Mouse (Mus musculus) monocyte, adult 5-6 weeks (primary cell): Measurements from ENCODE around the gene Kctd14. TPM values are rescaled to one million over a fixed set of nuclear protein-coding genes. Genes with fewer than 3 reads are reported as not detected.
"Not testable (repeated sequence)": the region's sequence is repeated elsewhere in the genome, so short reads cannot be mapped to it uniquely, and the experiment has no call there.

Experiments
- ATAC-seq: fragments of 153-309, 156-312 bp; replicated peaks from 2 replicates; pipeline ENCODE4 v1.8.0; 2017; ENCODE audit warnings: mild to moderate bottlenecking; ENCODE audit not compliant: low TSS enrichment, insufficient number of reproducible peaks, severe bottlenecking, poor library complexity, low FRiP score
- total RNA-seq: library from RNA; stranded (forward); fragments of 200-1000, 200-491, 200-594 nt; gene quantifications from 3 replicates; pipeline ENCODE4 v1.2.3, GENCODE M21; 2017

The Kctd14 gene
- 0.48 to 0.97 TPM (median 0.85 TPM) in 3 replicates for total RNA-seq

DNA sequence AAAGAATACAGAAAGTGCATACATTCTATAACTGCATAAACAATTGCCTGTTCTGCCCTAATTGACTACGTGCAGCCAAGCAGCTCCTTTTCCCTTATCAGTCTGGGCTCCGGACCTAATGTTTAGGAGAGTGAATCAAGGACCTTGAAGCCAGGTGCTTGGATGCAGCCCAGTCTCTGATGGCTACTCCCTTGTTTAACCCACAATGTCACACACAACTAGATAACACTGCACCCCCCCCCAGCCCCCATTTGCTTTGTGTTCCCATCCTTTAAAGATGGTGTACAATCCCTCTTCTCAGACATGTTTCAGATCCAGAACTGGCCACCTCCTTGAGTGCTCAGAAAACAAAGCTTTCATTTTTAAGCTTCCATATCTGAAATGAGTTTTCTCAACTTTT, at the start of gene Kctd14:
Gene Kctd14, plus strand, starts transcription at position 301 of the 400 bp plus-strand sequence.
- ATAC-seq = not testable (repeated sequence)

DNA sequence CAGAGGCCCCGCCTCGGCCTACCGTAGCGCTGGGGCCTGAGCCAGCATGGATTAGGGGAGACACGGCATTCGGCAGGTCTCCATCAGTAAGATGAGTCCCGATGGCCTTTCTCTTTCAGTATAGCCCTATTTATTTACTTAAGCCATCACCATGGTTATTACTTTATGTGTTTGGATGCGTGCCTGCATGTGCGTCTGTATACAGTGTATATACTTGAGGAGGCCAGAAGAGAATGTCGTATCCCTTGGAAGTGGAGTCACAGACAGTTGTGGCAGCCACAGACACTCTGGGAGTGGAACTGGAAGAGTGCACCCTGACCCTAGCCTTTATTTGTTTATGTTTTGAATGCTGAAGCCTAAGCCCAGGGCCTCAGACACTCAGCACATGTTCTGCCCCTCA, 44.0 kb upstream of the Kctd14 start:
- ATAC-seq = no peak

GRCm38 (mm10) chr7:97411106-97411505, 40.0 kb upstream of the Kctd14 start:
- ATAC-seq = no peak

GRCm38 (mm10) chr7:97411575-97411974, 39.5 kb upstream of the Kctd14 start:
- no peak for ATAC-seq

DNA sequence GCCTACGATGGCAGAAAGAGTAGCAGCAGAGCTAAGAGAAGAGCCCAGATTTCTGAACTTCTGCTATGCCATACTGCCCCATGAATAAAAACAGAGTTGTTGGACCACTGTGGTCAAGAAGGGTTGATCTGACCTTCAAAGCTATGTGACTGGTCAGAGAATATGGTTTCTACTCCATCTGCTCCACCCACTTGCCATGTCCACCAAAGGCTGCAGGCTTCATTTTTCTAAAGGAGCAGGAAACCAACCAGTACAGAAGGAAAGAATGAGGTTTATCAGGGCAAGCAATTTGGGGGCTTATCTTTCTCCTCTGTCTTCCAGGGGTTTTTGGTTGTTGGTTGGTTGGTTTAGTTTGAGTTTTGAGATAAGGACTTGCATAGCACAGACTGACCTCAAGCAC, 37.1 kb upstream of the Kctd14 start:
- no peak for ATAC-seq

DNA sequence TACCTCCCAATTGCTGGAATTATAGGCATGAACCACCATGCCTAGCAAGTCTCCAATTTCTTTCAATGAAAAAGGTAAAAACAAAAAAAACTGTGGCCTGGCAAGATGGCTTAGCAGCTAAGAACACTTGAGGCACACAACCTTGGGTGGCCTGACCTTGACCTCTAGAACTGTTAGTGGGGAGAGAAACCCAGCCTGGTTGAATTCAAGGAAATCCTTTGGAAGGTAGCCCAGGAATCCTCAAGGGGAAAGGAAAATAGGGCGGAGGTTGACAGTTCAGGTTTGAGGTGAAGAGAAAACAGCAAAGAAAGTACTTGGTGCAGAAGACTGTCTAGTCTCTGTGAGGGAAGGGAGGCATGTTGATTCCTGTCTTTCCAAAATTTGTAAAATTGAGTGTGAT, 36.7 kb upstream of the Kctd14 start:
- ATAC-seq = no peak

DNA sequence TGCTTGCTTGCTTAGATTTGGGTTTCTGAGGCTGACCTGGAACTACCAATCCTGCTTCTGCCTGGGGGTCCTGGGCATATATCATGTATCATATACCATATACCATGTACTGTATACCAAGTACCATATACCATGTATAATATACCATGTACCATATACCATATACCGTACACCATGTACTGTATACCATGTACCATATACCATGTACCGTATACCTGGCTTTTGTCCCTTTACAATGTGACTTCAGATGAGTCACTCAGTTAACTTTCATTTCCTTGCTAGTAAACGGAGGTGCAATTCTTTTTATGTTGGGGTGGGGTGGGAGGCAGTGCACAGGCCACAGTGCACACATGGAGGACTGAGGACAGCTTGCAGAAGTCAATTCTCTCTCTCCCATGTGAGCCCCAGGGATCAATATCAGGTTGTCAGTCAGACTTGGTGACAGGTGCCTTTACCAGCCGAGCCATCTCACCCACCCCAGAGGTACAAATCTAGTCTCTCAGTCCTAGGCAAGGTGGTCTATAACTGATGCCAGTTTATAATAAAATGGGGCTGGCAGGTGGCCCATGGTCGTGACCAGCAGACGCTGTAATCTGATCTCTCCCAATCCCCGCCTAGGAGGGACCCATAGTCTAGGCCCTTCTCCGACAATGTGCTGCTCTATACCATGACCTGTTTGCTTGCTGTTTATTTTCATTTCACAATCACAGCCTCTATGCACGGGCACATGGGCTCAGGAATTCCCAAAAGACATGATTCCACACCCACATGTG, 36.0 kb upstream of the Kctd14 start:
- no peak for ATAC-seq

DNA sequence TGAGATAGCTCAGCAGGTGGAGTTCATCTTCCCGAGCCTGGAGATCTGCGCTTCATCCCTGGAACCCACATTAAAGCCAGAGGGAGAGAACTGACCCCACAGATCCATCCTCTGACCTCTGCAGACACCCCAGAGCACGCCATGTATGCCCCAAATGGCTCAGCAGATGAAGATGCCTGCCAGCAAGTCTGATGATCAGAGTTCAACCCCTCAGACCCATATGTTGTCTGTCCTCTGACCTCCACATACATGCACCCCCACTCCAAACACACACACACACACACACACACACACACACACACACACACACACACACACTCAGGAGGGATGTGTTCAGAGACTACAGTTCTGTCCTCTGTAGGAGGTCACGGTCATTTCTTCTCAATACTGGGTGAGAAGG, 34.6 kb upstream of the Kctd14 start:
- no peak for ATAC-seq

- 0 out of 2 replicates have a peak, but pooled peaks have one; percentile 25 for ATAC-seq
Measured at GRCm38 (mm10) chr7:97416906-97417777, 34.0 kb upstream of the Kctd14 start, which contains the start of gene Thrsp. Gene Thrsp (minus strand): TSS chr7:97417730.

- ATAC-seq = no peak
Measured at GRCm38 (mm10) chr7:97418717-97419116, 32.4 kb upstream of the Kctd14 start.

DNA sequence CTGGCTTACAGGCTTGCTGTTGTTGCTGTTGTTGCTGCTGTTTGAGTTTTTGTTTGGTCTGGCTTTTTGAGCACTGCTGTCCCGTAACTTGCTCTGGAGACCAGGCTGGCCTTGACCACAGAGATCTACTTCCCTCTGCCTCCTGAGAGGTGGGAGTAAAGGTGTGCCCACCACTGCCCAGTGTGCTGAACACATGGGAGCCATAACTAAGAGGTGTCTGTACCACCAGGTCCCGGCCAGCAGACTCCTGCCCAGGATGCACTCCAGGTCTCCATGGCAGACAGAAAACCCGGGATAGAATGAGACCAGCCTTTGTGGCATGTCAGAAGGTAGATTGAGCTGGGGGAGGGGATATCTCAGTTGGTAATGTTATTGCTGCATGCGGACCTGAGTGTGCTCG, 32.0 kb upstream of the Kctd14 start:
- ATAC-seq = no peak

DNA sequence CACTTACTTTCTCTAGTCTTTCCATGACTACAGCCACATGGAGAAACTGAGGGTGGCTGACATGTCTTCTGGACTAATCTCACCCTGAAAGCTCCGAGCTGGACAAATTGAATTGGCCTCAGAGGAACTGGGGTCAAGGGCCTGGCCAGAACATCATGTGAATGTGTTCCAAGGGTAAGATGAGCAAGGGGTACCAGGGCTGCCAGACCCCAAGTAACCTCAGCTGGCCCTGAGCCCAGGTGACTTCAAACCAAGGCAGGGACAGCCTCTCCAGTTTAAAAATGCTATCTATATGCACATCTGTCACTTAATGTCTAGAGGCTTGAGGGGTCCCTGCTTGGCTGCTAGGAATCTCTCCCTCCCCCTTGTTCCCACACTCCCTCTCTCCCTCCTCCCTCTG, 30.7 kb upstream of the Kctd14 start:
- no peak for ATAC-seq

- ATAC-seq = no peak
Measured at GRCm38 (mm10) chr7:97420958-97421651, 30.0 kb upstream of the Kctd14 start.

GRCm38 (mm10) chr7:97423754-97424153, 27.4 kb upstream of the Kctd14 start:
- no peak for ATAC-seq

GRCm38 (mm10) chr7:97424621-97425245, 26.4 kb upstream of the Kctd14 start:
- peak; percentile 79 for ATAC-seq

DNA sequence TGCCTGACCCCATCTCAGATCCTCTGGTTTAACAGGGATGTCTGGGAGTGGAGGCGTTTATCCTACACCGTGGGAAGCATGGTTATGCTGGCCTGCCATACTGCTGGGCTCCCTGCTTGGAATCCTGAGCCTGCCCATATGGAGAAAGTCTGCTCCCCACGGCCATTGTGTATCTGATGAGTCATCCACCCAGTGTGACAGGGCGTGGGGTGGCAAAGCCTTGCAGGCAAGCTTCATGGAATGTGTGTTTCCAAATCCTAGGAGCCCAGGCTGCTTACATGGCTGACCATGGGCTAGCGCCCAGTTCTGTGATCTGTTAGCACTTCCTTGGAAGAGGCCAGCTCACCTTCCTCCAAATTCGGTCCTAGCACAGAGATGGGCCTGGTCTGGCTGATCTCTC, 24.6 kb upstream of the Kctd14 start:
- no peak for ATAC-seq

DNA sequence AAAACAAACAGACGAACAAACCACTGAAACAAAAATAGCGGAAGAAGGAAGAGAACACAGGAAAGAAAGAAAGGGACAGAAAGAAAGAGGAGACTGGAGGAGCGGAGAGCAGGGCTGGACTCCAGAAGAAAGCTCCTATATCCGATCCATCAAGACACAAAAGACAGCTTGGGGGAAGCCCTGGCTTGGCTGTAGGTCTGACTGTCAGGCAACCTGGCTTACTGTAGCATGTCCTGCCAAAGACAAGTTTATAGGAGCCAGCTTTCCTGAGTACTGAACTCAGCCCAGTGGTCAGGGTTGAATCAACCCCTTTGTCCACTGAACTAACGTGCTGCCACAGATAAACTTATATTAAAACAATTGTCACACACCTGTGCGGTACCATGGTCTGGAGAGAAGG, 23.8 kb upstream of the Kctd14 start:
- ATAC-seq = no peak

DNA sequence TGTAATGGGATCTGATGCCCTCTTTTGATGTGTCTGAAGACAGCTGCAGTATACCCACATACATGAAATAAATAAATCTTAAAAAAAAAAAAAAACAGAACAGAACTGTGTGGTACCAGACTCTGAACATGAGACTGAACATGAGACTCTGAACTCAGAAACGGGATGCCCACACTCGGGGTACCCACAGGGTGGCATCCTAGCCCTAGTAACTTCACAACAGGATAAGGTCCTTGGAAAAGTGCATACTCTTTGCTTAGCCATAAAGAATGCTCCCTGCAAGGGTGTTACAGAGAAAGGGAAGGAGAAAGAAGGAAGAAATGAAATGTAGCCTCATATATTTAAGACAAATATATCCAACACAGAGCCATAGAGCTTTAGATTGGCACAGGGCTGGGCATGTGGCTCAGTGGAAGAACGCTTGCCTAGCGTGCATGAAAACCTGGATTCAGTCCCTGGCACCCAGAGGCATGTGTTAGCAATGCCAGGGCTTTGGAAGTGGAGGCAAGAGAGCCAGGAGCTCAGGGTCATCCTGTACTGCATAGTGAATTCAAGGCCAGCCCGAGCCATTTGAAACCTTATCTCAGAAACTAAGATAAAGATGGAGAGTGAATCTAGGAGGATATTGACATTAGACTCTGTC, 23.2 kb upstream of the Kctd14 start:
- ATAC-seq = no peak
